Mouse (Mus musculus): Measurements from ENCODE around the gene Plgrkt. TPM values are rescaled to one million over a fixed set of nuclear protein-coding genes. Genes with fewer than 3 reads are reported as not detected.

Plgrkt gene
- polyA plus RNA-seq, 1 experiment from 2014 or later = 97.1 TPM

- Histone ChIP-seq H3K4me2 (replicated peaks) (no peak overlapping the region), H3K9me3 (no peaks in the 10 kb centered on the region), H3K27me3 (no peaks in the 10 kb centered on the region), H3K9ac (replicated peaks) (no peak overlapping the region), H3K27ac (no peak overlapping the region), H3K4me1 (replicated peaks) (0 out of 2 replicates have a peak, but pooled peaks cover 3% of the 10 kb centered on the region), H3K36me3 (no peaks in the 10 kb centered on the region), H3K4me3 (replicated peaks) (no peak overlapping the region)
- 92% methylated on average over 9 of the region's 9 CpGs for WGBS
- ATAC-seq = no peak
These were observed 7.8 kb upstream of the Plgrkt start for GRCm38 (mm10) chr19:29374947-29375346.

- Histone ChIP-seq H3K27ac (no peak overlapping the region), H3K36me3 (no peaks in the 10 kb centered on the region), H3K4me3 (replicated peaks) (peak overlapping the region; percentile 24), H3K4me2 (replicated peaks) (peak overlapping the region; percentile 47), H3K27me3 (no peaks in the 10 kb centered on the region), H3K4me1 (replicated peaks) (0 out of 2 replicates have a peak, but pooled peaks cover 3% of the 10 kb centered on the region), H3K9me3 (no peaks in the 10 kb centered on the region), H3K9ac (replicated peaks) (no peak overlapping the region)
- WGBS = 44% methylated on average over 11 of the region's 11 CpGs
- ATAC-seq = no peak
These were observed 6.2 kb upstream of the Plgrkt start for GRCm38 (mm10) chr19:29373438-29373837.

- no peak for ATAC-seq
- Histone ChIP-seq H3K9me3 (no peaks in the 10 kb centered on the region), H3K4me2 (replicated peaks) (no peak overlapping the region), H3K4me3 (replicated peaks) (no peak overlapping the region), H3K27me3 (no peaks in the 10 kb centered on the region), H3K27ac (no peak overlapping the region), H3K36me3 (no peaks in the 10 kb centered on the region), H3K4me1 (replicated peaks) (peaks cover 3% of the 10 kb centered on the region; the same call in 1 of the 2 replicates), H3K9ac (replicated peaks) (no peak overlapping the region)
- WGBS = 94% methylated on average over 3 of the region's 3 CpGs
These were observed 5.4 kb upstream of the Plgrkt start for GRCm38 (mm10) chr19:29372621-29373020.

GRCm38 (mm10) chr19:29372138-29372537 is 4.9 kb upstream of the Plgrkt start:
- H3K9ac ChIP-seq (replicated peaks) = no peak overlapping the region
- no peak overlapping the region for H3K27ac ChIP-seq
- H3K36me3 ChIP-seq = no peaks in the 10 kb centered on the region
- no peak overlapping the region for H3K4me3 ChIP-seq (replicated peaks)
- no peaks in the 10 kb centered on the region for H3K9me3 ChIP-seq
- peaks cover 8% of the 10 kb centered on the region; the same call in 1 of the 2 replicates for H3K4me1 ChIP-seq (replicated peaks)
- 86% methylated on average over 4 of the region's 4 CpGs for WGBS
- no peak overlapping the region for H3K4me2 ChIP-seq (replicated peaks)
- no peaks in the 10 kb centered on the region for H3K27me3 ChIP-seq
- no peak for ATAC-seq

GRCm38 (mm10) chr19:29371284-29372081 is 4.3 kb upstream of the Plgrkt start:
- Histone ChIP-seq H3K4me1 (replicated peaks) (peaks cover 13% of the 10 kb centered on the region; the same call in 1 of the 2 replicates), H3K27me3 (no peaks in the 10 kb centered on the region), H3K27ac (no peak overlapping the region), H3K36me3 (no peaks in the 10 kb centered on the region), H3K9me3 (no peaks in the 10 kb centered on the region), H3K4me3 (replicated peaks) (no peak overlapping the region), H3K9ac (replicated peaks) (no peak overlapping the region), H3K4me2 (replicated peaks) (no peak overlapping the region)
- WGBS = 84% methylated on average over 18 of the region's 18 CpGs
- no peak for ATAC-seq

DNA sequence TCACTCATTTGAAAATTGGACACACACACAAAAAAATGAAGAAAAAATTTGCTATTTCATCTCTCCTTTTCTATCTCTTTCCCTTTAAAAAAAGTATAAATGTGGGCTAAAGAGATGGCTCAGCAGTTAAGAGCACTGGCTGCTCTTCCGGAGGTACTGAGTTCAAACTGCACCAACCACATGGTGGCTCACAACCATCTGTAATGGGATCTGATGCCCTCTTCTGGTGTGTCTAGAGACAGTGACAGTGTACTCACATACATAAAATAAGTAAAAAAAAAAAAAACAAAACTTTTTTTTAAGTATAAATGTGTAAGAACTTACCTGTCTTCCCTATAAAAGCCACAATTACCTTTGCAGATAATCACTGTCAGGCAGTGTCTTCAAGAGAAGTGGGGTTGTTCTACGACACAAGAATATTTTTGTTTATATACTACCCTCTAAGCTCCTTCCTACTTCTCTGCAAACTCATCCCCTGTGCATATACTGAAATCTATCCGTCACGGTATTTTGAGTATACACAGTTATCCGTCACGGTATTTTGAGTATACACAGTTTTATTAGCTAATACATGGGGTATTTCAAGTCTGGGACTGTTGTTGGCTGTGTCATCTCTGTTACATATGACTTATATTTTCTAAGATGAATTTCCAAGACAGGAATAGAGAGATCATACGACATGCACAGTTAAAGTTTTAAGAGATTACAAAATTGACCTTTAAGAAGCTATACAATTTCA is 3.5 kb upstream of the Plgrkt start:
- 94% methylated on average over 7 of the region's 7 CpGs for WGBS
- Histone ChIP-seq H3K4me1 (replicated peaks) (peaks cover 13% of the 10 kb centered on the region; the same call in 1 of the 2 replicates), H3K4me3 (replicated peaks) (no peak overlapping the region), H3K9ac (replicated peaks) (no peak overlapping the region), H3K27ac (no peak overlapping the region), H3K9me3 (no peaks in the 10 kb centered on the region), H3K27me3 (peaks cover 5% of the 10 kb centered on the region; the same call in 1 of the 2 replicates), H3K4me2 (replicated peaks) (no peak overlapping the region), H3K36me3 (no peaks in the 10 kb centered on the region)
- no peak for ATAC-seq

DNA sequence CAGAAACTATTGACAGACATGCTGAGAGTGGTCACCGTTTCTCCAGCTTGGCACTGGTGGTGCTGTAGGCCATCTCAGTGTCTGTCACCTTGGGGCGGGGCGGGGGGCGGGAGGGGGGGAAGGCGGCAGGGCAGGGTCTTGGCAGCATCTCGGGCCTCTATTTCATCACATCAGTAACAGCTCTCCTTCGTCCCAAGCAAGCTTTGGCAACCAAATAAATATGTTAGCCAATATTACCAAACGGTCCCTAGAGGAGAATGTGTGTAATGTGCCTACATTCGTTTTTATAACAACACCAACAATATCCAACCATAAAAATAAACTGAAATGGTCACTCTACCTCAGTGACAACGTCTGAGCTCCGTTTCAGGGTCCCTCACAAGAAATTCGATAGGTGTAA is 2.9 kb upstream of the Plgrkt start:
- 79% methylated on average over 12 of the region's 12 CpGs for WGBS
- Histone ChIP-seq H3K4me1 (replicated peaks) (peaks cover 13% of the 10 kb centered on the region; the same call in 1 of the 2 replicates), H3K4me3 (replicated peaks) (no peak overlapping the region), H3K27ac (no peak overlapping the region), H3K9ac (replicated peaks) (no peak overlapping the region), H3K9me3 (no peaks in the 10 kb centered on the region), H3K36me3 (no peaks in the 10 kb centered on the region), H3K4me2 (replicated peaks) (no peak overlapping the region), H3K27me3 (peaks cover 5% of the 10 kb centered on the region; the same call in 1 of the 2 replicates)
- no peak for ATAC-seq

DNA sequence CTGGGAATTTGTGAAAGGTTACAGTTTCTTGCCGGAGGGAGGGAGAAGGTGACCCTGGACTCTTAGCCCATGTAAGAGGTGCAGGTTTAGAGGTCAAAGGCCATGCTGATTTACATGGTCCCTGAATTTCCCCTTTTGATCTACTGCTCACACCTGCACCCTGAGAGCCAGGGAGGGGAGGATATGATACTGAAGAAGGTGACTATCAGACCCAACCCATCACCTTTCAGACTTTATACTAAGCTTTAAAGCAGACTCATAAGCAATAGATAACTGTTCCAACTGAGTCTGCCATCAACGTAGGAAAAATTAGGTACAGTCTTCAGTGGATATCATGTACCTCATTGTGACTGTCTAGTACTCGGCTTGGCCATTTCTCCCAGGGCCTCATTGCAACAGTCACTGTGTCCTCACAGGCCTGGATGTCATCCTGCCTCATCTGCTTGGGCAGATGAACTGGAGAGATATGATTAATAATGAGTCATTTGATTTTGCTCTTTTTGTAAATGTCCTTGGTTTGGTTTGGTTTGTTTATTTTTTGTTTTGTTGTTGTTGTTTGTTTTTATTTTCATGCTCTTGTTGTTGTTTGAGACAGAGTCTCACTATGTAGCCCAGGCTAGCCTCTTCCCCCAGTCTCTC is 1.6 kb upstream of the Plgrkt start:
- Histone ChIP-seq H3K27ac (no peak overlapping the region), H3K4me3 (replicated peaks) (no peak overlapping the region), H3K36me3 (no peaks in the 10 kb centered on the region), H3K4me2 (replicated peaks) (no peak overlapping the region), H3K4me1 (replicated peaks) (peaks cover 13% of the 10 kb centered on the region; the same call in 1 of the 2 replicates), H3K9me3 (no peaks in the 10 kb centered on the region), H3K9ac (replicated peaks) (no peak overlapping the region), H3K27me3 (peaks cover 5% of the 10 kb centered on the region; the same call in 1 of the 2 replicates)
- ATAC-seq = no peak
- 83% methylated on average over 3 of the region's 3 CpGs for WGBS

DNA sequence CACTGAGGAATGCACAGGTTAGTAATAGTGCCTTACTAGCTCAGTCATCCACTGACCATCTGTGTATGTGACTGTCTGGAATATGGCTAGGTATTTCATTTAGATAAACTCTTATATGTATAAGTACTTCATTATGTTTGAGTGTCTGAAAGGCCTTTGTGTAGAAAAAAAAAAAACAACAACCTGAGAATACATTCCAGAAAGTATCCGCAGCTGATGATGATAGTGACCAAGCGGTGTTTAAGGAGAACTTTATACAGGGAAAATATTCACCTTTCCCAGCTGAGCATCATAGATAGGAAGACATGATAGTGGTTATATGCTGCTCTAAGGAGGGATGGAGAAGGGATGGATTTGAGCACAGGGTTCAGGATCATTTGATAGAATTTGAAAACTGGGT is 851 bp upstream of the Plgrkt start:
- H3K27ac ChIP-seq = no peak overlapping the region
- no peak for ATAC-seq
- H3K4me3 ChIP-seq (replicated peaks) = no peak overlapping the region
- no peak overlapping the region for H3K4me2 ChIP-seq (replicated peaks)
- H3K9me3 ChIP-seq = no peaks in the 10 kb centered on the region
- peaks cover 5% of the 10 kb centered on the region; the same call in 1 of the 2 replicates for H3K27me3 ChIP-seq
- H3K4me1 ChIP-seq (replicated peaks) = peaks cover 10% of the 10 kb centered on the region; the same call in 1 of the 2 replicates
- no peaks in the 10 kb centered on the region for H3K36me3 ChIP-seq
- H3K9ac ChIP-seq (replicated peaks) = no peak overlapping the region
- WGBS = 92% methylated on average over 2 of the region's 2 CpGs

GRCm38 (mm10) chr19:29366226-29366968 is 793 bp downstream of the Plgrkt start:
- no peaks in the 10 kb centered on the region for H3K9me3 ChIP-seq
- no peak for ATAC-seq
- no peaks in the 10 kb centered on the region for H3K36me3 ChIP-seq
- H3K4me3 ChIP-seq (replicated peaks) = peak overlapping the region; percentile 35
- H3K9ac ChIP-seq (replicated peaks) = no peak overlapping the region
- H3K27ac ChIP-seq = no peak overlapping the region
- 66% methylated on average over 20 of the region's 20 CpGs for WGBS
- peaks cover 5% of the 10 kb centered on the region; the same call in 1 of the 2 replicates for H3K27me3 ChIP-seq
- H3K4me1 ChIP-seq (replicated peaks) = peaks cover 17% of the 10 kb centered on the region
- H3K4me2 ChIP-seq (replicated peaks) = peak overlapping the region; percentile 59

GRCm38 (mm10) chr19:29365105-29365504 is 2.1 kb downstream of the Plgrkt start:
- H3K36me3 ChIP-seq = no peaks in the 10 kb centered on the region
- H3K27ac ChIP-seq = no peak overlapping the region
- H3K4me1 ChIP-seq (replicated peaks) = peaks cover 30% of the 10 kb centered on the region
- no peak overlapping the region for H3K4me2 ChIP-seq (replicated peaks)
- no peaks in the 10 kb centered on the region for H3K9me3 ChIP-seq
- peaks cover 5% of the 10 kb centered on the region; the same call in 1 of the 2 replicates for H3K27me3 ChIP-seq
- H3K4me3 ChIP-seq (replicated peaks) = no peak overlapping the region
- no peak overlapping the region for H3K9ac ChIP-seq (replicated peaks)
- no peak for ATAC-seq
- WGBS = 26% methylated on average over 3 of the region's 3 CpGs
